Mouse (Mus musculus): Measurements from ENCODE around the gene Kctd20. TPM values are rescaled to one million over a fixed set of nuclear protein-coding genes. Genes with fewer than 3 reads are reported as not detected.

The Kctd20 gene
- 56.6 and 72.2 TPM in 2 replicates for polyA plus RNA-seq (2012; rRNA removed; ENCODE audit: low replicate concordance)

GRCm38 (mm10) chr17:28951831-28952799 lies at the start of gene Kctd20:
Gene Kctd20, plus strand, starts transcription at chr17:28951950.

DNA sequence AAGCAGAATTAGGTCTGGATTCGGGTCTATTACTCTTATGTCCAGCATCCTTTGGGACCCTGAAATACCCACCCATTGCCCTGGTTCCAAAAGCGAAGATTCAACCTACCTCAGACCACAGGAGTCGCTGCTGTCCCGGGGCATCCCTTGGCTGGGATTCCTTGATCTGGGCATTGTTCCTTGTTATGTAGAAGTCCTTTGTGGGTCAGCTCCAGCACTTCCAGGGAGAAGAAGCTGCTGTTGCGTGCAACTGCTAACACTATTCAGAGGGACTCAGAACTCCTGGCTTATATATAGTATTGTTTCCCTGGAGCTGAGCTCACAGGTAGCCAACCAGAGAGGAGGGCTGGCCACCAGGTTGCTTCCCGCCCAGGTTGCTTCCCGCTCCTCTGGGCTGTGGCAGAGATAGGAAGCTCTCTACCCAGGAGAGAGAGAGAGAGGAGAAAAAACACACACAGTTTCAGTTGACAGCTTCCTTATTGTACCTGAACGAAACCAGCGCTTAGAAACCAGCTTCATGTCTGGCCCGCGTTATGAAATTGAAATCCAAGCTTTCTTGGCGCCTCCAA lies 36.6 kb upstream of the Kctd20 start, which contains the start of gene 4930539E08Rik:
4930539E08Rik (minus strand) TSS at position 265 of the 569 bp plus-strand sequence.

DNA sequence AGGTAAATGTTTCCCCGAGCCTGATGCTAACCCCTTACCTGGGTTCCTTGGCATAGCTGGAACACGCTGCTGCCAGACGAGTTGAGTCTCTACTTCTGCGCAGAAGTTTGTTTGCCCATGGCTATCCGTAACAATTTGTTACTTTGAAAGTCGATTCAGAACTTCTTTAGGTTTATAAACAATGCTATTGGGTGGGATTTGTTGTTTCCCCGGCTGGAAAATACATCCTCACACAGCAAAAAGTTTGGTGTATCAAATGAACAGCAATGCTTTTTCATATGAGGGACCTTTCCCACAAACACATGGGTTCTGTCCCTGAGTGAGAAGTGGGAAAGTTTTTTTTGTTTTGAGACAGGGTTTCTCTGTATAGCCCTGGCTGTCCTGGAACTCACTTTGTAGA lies 8.0 kb upstream of the Kctd20 start, which contains the start of gene Pxt1:
Pxt1 (minus strand) TSS at position 101 of the 400 bp plus-strand sequence.

DNA sequence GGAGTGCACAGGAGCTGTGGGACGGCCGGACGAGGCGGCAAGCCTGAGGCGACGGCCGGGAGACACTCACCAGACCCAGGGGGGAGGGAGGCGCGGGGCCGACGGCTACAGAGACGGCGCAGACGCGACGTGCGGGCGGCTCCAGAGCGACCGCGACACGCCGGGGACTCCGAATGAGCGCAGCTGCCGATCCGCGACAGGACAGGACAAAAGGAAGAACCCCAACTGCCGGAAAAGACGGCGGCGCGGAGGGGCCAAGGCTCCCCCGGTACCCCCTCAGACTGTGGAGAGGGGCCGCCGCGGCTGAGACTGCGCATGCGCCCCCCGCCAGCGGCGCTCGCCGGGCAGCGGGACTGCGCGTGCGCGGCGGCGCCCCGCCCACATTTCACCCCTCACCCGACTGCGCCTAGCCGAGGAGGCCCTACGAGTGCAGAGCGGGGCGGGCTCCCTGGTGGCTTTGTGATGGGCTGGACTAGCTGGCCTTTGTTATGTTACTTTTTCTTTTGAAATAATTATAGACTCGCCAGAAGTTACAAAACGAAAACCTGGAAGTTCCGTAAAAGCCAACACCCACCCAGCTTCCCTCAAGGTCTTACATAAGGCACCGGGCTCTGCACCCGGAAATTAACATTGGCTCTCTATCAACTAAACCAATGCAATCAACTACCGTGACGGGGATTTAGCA lies 56.0 kb downstream of the Kctd20 start, which contains the start of gene Stk38:
Stk38 (minus strand) TSS at position 355 of the 685 bp plus-strand sequence.

Other genes starting within 250 kb of the Kctd20 start
- gene AC170998.1, start 225.9 kb upstream of the Kctd20 start, polyA plus RNA-seq (2012; rRNA removed; ENCODE audit: low replicate concordance), result 0.61 and 0.99 TPM in 2 replicates
- gene Mapk13, start 182.7 kb upstream of the Kctd20 start, polyA plus RNA-seq (2012; rRNA removed; ENCODE audit: low replicate concordance), result 11.3 and 15.1 TPM in 2 replicates
- 32.5 and 36.3 TPM in 2 replicates for gene Brpf3, start 150.9 kb upstream of the Kctd20 start, polyA plus RNA-seq (2012; rRNA removed; ENCODE audit: low replicate concordance)
- 0.04 and 0.36 TPM in 2 replicates for gene Pnpla1, start 93.5 kb upstream of the Kctd20 start, polyA plus RNA-seq (2012; rRNA removed; ENCODE audit: low replicate concordance)
- 0.27 and 0.68 TPM in 2 replicates for gene 4930539E08Rik, start 36.6 kb upstream of the Kctd20 start, polyA plus RNA-seq (2012; rRNA removed; ENCODE audit: low replicate concordance)
- 3.3 and 5.0 TPM in 2 replicates for gene Pxt1, start 8.1 kb upstream of the Kctd20 start, polyA plus RNA-seq (2012; rRNA removed; ENCODE audit: low replicate concordance)
- gene Stk38, start 56.0 kb downstream of the Kctd20 start, polyA plus RNA-seq (2012; rRNA removed; ENCODE audit: low replicate concordance), result 118 and 185 TPM in 2 replicates
- gene Srsf3, start 80.7 kb downstream of the Kctd20 start, polyA plus RNA-seq (2012; rRNA removed; ENCODE audit: low replicate concordance), result 106 and 172 TPM in 2 replicates
- 30.1 and 55.3 TPM in 2 replicates for gene Cdkn1a, start 139.0 kb downstream of the Kctd20 start, polyA plus RNA-seq (2012; rRNA removed; ENCODE audit: low replicate concordance)
- gene Rab44, start 162.2 kb downstream of the Kctd20 start, polyA plus RNA-seq (2012; rRNA removed; ENCODE audit: low replicate concordance), result 3.8 and 3.9 TPM in 2 replicates